Mouse (Mus musculus): ENCODE data around the gene Nkain1. TPM values are rescaled to one million over a fixed set of nuclear protein-coding genes. Genes with fewer than 3 reads are reported as not detected.
A peak's percentile ranks its signal among the peaks of the same experiment; 100 is the strongest.

Gene Nkain1
- total RNA-seq, 2 experiments from 2014 or later: 30.4 to 43.3 TPM

GRCm38 (mm10) chr4:130553121-130553448, 20.9 kb downstream of the Nkain1 start:
- intact Hi-C loops (cut with DNase I): no loop called here
- no peak for DNase-seq (ENCODE audit: low spot score in 2 of 2)

- no peak for DNase-seq (ENCODE audit: low spot score in 2 of 2)
- intact Hi-C loops (cut with DNase I): no loop called here
These were observed 21.5 kb downstream of the Nkain1 start for GRCm38 (mm10) chr4:130552312-130553120.

DNA sequence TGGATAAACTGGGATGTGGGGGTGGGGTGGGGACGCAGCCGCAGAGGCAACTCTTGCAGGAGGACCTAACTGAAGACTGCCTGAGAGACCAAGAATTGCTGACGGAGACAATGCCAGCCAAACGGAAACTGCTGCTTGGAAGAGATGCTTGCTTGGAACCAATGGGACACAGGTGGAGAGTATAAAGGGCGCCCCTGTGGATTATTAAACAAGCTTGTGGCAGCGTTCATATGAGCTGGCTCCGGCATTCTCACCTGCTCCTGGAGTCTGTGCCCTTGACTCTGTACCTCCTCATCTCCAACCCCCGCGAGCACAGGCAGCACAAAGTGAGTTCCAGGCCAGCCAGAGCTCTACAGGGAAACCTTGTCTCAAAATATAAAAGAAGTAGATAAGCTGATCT, 23.5 kb downstream of the Nkain1 start:
- no peak for DNase-seq (ENCODE audit: low spot score in 2 of 2)
- intact Hi-C loops (cut with DNase I): no loop called here

DNA sequence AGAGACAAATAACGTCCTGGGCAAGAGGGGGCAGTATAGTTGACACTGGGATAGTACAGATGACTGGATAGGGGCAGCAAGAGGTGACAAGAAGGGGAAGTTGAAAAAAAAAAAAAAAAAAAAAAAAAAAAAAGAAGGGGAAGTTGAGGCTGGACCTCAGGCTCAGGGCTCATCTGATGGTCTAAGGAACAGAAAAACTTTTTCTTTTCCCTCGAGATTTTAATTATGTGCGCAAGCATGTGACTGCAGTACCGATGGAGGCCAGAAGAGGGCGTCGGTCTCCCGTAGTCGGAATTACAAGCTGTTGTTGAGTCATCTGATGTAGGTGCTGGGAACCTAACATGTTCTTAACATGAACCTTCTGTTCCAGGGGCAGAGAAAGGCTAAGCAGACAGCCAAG, 24.8 kb downstream of the Nkain1 start:
- DNase-seq (ENCODE audit: low spot score in 2 of 2): no peak
- intact Hi-C loops (cut with DNase I): no loop called here

GRCm38 (mm10) chr4:130546798-130547562, 27.0 kb downstream of the Nkain1 start:
- intact Hi-C loops (cut with DNase I): no loop called here
- no peak for DNase-seq (ENCODE audit: low spot score in 2 of 2)

DNA sequence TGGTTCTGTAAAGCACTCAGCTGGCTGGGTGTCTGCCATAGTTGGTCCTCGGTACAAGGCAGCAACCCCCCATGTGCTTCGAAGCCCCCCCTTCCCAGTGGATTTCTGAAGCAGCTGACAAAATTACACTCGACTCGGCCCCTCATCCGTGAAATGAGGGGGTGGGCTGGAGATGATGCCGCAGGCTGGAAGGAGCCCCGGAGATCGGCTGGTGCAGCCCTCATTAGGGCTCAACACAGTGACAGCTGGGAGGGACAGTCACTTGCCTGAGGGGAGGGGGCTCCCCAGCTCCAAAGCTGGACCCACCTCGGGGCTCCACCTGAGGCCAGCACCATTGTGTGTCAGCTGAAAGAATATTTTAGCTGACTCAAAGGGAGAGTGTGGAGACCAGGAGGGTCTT, 29.6 kb downstream of the Nkain1 start:
- DNase-seq (ENCODE audit: low spot score in 2 of 2): no peak
- intact Hi-C loops (cut with DNase I): no loop called here

GRCm38 (mm10) chr4:130543121-130543520, 30.9 kb downstream of the Nkain1 start:
- no peak for DNase-seq (ENCODE audit: low spot score in 2 of 2)
- intact Hi-C loops (cut with DNase I): no loop called here

GRCm38 (mm10) chr4:130540831-130541230, 33.1 kb downstream of the Nkain1 start:
- DNase-seq (ENCODE audit: low spot score in 2 of 2): no peak
- intact Hi-C loops (cut with DNase I): no loop called here

- DNase-seq (ENCODE audit: low spot score in 2 of 2): peak in 1 of 2 experiments; percentile 34
- intact Hi-C loops (cut with DNase I): no loop called here
These were observed 34.3 kb downstream of the Nkain1 start for GRCm38 (mm10) chr4:130539706-130540105.

DNA sequence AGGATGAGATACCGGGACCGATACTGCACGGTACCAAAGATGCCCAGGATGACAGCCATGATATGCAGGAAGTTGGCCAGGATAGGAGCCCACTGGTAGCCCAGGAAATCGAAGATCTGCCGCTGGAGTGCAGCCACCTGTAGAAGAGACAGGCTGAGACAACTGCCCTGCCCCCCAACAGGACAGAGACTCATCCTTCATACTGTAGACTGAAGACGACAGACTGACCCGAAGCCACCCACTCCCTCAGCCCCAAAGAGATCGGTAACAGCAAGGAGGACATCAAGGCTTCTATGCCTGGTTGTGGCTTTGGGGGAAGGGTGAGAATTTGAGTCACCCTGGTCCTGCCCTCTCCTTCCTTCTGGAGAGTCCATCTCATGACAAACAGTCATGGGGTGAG, 34.9 kb downstream of the Nkain1 start:
- DNase-seq (ENCODE audit: low spot score in 2 of 2): no peak
- intact Hi-C loops (cut with DNase I): no loop called here

- no peak for DNase-seq (ENCODE audit: low spot score in 2 of 2)
- intact Hi-C loops (cut with DNase I): no loop called here
These were observed 36.6 kb downstream of the Nkain1 start for GRCm38 (mm10) chr4:130537371-130537770.

- no peak for DNase-seq (ENCODE audit: low spot score in 2 of 2)
- intact Hi-C loops (cut with DNase I): no loop called here
These were observed 38.2 kb downstream of the Nkain1 start for GRCm38 (mm10) chr4:130535789-130536188.

- intact Hi-C loops (cut with DNase I): no loop called here
These were observed 40.0 kb downstream of the Nkain1 start for GRCm38 (mm10) chr4:130533975-130534374.

DNA sequence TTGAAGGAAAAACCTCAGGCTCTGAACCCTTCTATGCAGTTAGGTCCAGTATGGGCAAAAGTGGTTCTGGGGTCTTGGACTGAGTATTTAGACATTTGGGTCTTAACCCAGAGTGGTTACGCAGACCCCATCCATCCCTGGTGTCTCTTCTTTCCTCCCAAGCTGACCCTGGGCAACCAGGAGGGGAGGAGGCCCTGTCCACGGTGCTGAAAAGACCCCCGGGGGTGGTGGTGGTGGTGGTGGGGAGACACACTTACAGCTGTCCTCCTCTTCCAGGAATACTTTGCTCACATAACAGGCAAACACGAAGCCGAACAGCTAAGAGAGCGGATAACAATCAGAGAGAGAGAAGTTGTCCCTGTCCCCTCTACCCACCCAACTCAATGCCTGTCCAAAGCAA, 41.6 kb downstream of the Nkain1 start:
- DNase-seq (ENCODE audit: low spot score in 2 of 2): no peak
- intact Hi-C loops (cut with DNase I): no loop called here

More at GRCm38 (mm10) chr4:130533975-130534374, 40.0 kb downstream of the Nkain1 start:
- peak; percentile 84 to 89 for DNase-seq (ENCODE audit: low spot score in 2 of 2)

DNA sequence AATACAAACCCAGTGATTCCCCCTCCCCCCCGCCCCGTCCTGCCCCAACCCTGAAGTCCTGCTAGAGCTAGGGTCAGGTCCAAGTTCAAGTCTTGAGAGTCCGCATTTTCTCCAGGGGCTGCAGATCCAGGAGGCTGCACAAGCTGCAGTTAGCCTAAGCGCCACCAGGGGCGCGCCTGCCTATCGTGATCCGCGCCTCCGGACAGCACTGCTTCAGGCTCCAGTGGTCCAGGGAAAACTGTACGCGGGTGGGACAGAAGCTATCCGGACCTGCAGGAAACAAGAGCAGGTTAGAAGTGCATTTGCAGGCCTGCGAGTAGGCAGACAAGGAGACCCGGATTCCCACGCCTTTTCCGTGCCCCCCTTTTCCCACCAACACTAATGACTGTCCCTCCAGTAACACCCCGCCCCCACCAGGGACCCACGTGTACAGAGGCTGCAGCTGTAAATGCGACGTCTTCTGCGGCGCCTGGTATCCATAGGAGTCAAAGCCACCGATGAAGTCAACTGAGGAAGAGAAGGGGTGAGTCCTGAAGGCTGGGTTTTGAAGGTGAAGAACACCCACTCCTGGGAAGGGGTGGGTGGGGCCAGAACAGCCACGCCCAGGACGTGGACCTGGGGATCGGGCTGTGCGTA, 42.2 kb downstream of the Nkain1 start:
- intact Hi-C loops (cut with DNase I): loop anchor here (1.0 kb wide), 1 partner anchor 190 kb away; no protein-coding TSS in a partner anchor
- peak; percentile 66 to 69 for DNase-seq (ENCODE audit: low spot score in 2 of 2)

DNA sequence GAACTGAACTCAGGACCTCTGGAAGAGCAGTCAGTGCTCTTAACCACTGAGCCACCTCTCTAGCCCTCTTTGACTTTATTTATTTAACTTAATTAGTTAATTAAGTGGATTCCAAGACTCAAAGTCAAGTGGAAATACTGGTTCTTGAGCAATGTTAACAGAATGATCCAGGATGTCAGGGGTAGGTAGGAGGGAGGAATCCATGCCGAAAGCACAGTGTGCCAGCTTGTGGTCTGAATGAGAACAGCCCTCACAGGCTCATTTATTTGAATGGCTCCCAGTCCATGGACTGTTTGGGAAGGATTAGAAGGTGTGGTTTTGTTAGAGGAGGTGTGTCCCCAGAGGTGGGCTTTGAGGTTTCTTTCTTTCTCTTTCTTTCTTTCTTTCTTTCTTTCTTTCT, 46.2 kb downstream of the Nkain1 start:
- no peak for DNase-seq (ENCODE audit: low spot score in 2 of 2)
- intact Hi-C loops (cut with DNase I): no loop called here

DNA sequence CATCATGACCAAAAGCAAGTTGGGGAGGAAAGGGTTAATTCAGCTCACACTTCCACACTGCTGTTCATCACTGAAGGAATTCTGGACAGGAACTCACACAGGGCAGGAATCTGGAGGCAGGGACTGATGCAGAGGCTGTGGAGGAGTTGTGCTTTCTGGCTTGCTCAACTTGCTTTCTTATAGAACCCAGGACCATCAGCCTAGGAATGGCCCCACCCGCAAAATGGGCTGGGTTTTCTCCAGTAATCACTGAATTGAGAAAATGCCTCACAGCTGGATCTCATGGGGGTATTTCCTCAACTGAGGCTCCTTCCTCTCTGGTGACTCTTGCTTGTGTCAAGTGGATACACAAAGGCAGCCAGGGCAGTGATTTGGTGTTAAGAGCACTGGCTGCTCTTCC, 48.9 kb downstream of the Nkain1 start:
- DNase-seq (ENCODE audit: low spot score in 2 of 2): no peak
- intact Hi-C loops (cut with DNase I): no loop called here

DNA sequence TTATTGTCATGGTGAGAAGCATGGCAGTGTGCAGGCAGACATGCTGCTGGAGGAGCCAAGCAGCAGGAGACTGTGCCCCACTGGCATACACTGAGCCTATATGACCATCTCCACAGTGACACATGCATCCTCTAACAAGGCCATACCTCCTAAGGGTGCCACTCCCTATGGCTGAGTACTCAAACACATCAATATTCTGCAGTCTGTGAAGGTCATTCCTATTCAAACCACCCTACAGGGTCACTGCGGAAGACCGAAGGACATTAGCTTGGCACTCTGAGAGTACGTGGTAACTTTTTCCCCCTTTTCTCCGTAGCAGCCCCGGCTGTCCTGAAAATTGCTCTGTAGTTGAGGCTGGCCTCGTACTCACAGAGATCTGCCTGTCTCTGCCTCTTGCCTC, 52.5 kb downstream of the Nkain1 start:
- intact Hi-C loops (cut with DNase I): no loop called here

GRCm38 (mm10) chr4:130520482-130520851, 53.5 kb downstream of the Nkain1 start:
- intact Hi-C loops (cut with DNase I): no loop called here
- DNase-seq (ENCODE audit: low spot score in 2 of 2): no peak

More for the DNA sequence above, 52.5 kb downstream of the Nkain1 start:
- no peak for DNase-seq (ENCODE audit: low spot score in 2 of 2)

Data from left cerebral cortex, postnatal 36 days (tissue).